Mouse (Mus musculus) lung, embryonic 15.5 days (tissue): ENCODE data around the gene Hnf1a. TPM values are rescaled to one million over a fixed set of nuclear protein-coding genes. Genes with fewer than 3 reads are reported as not detected.
"Not testable (repeated sequence)": the region's sequence is repeated elsewhere in the genome, so short reads cannot be mapped to it uniquely, and the experiment has no call there.

Experiments
- ATAC-seq: fragments of 200-750 bp; cut with Nextera tagmentation; 2 replicates; pipeline ENCODE4 v1.8.0; 2017; ENCODE audit warnings: moderate number of reproducible peaks, borderline replicate concordance; ENCODE audit not compliant: low FRiP score, low TSS enrichment; ENCODE audit errors: extremely low read depth
- H3K27ac ChIP-seq: fragments of 300-500 bp; sonication (generic); 2 replicates; pipeline ENCODE4 v1.5.1; 2015; ENCODE audit warnings: moderate library complexity, mild to moderate bottlenecking, inconsistent platforms
- H3K27me3 ChIP-seq: fragments of 300-500 bp; sonication (generic); 2 replicates; pipeline ENCODE4 v1.6.1; 2015; ENCODE audit warnings: inconsistent platforms
- H3K36me3 ChIP-seq: fragments of 300-500 bp; sonication (generic); 2 replicates; pipeline ENCODE4 v1.6.1; 2015; ENCODE audit warnings: inconsistent platforms
- H3K4me1 ChIP-seq: fragments of 300-500 bp; sonication (generic); 2 replicates; pipeline ENCODE4 v1.6.1; 2015; ENCODE audit warnings: inconsistent platforms
- H3K4me2 ChIP-seq: fragments of 300-500 bp; sonication (generic); 2 replicates; pipeline ENCODE4 v1.6.1; 2015; ENCODE audit warnings: inconsistent platforms, mild to moderate bottlenecking, moderate library complexity
- H3K4me3 ChIP-seq: fragments of 300-500 bp; sonication (generic); 2 replicates; pipeline ENCODE4 v1.5.1; 2015; ENCODE audit warnings: mild to moderate bottlenecking, inconsistent platforms
- H3K9ac ChIP-seq: fragments of 300-500 bp; sonication (generic); 2 replicates; pipeline ENCODE4 v1.6.1; 2015; ENCODE audit warnings: inconsistent platforms
- H3K9me3 ChIP-seq: fragments of 300-500 bp; sonication (generic); 2 replicates; pipeline ENCODE4 v1.6.1; 2016; ENCODE audit warnings: inconsistent platforms
- WGBS: fragments of 180-500 bp; shearing (Covaris S2); methylation state at CpG from one replicate; pipeline ENCODE4 v1.1.7; 2015; 5-methylcytosine and 5-hydroxymethylcytosine counted together
- polyA plus RNA-seq: library from polyadenylated mRNA; unstranded; fragments of >200 nt; fragmentation: Nextera tagmentation; extraction: Ambion mirVana; gene quantifications from 2 replicates; pipeline ENCODE4 v1.2.1, GENCODE M21; 2015

Hnf1a gene
- polyA plus RNA-seq, 1 experiment from 2014 or later, result 0.15 TPM

- Histone ChIP-seq H3K9ac (no peak overlapping the region), H3K27ac (no peak overlapping the region), H3K9me3 (no peaks in the 10 kb centered on the region), H3K27me3 (no peaks in the 10 kb centered on the region), H3K4me3 (no peak overlapping the region), H3K36me3 (no peaks in the 10 kb centered on the region), H3K4me1 (no peaks in the 10 kb centered on the region), H3K4me2 (no peak overlapping the region)
- ATAC-seq, result no peak
- 25% methylated on average over 4 of the region's 4 CpGs for WGBS
Observed at GRCm38 (mm10) chr5:114961590-114962360, 9.1 kb downstream of the Hnf1a start.

GRCm38 (mm10) chr5:114958069-114958468 lies 12.8 kb downstream of the Hnf1a start:
- Histone ChIP-seq H3K4me1 (no peaks in the 10 kb centered on the region), H3K9me3 (no peaks in the 10 kb centered on the region), H3K27ac (no peak overlapping the region), H3K36me3 (no peaks in the 10 kb centered on the region), H3K4me3 (no peak overlapping the region), H3K4me2 (no peak overlapping the region), H3K27me3 (no peaks in the 10 kb centered on the region), H3K9ac (no peak overlapping the region)
- WGBS, result 81% methylated on average over 5 of the region's 5 CpGs
- no peak for ATAC-seq

- no peak for ATAC-seq
- no peak overlapping the region for H3K4me3 ChIP-seq
Observed at GRCm38 (mm10) chr5:114953326-114953725, 17.6 kb downstream of the Hnf1a start.

GRCm38 (mm10) chr5:114951279-114951880 lies 19.5 kb downstream of the Hnf1a start:
- peaks cover 11% of the 10 kb centered on the region for H3K4me1 ChIP-seq
- H3K27ac ChIP-seq, result no peak overlapping the region
- H3K27me3 ChIP-seq, result no peaks in the 10 kb centered on the region
- ATAC-seq, result no peak
- no peaks in the 10 kb centered on the region for H3K9me3 ChIP-seq
- H3K9ac ChIP-seq, result no peak overlapping the region
- peaks cover 27% of the 10 kb centered on the region for H3K36me3 ChIP-seq
- 74% methylated on average over 21 of the region's 21 CpGs for WGBS
- H3K4me3 ChIP-seq, result no peak overlapping the region
- H3K4me2 ChIP-seq, result no peak overlapping the region

More at GRCm38 (mm10) chr5:114953326-114953725, 17.6 kb downstream of the Hnf1a start:
- H3K27me3 ChIP-seq, result no peaks in the 10 kb centered on the region
- 76% methylated on average over 14 of the region's 14 CpGs for WGBS
- no peak overlapping the region for H3K9ac ChIP-seq
- H3K27ac ChIP-seq, result no peak overlapping the region
- H3K36me3 ChIP-seq, result peaks cover 8% of the 10 kb centered on the region; the same call in 1 of the 2 replicates
- no peak overlapping the region for H3K4me2 ChIP-seq
- H3K4me1 ChIP-seq, result peaks cover 10% of the 10 kb centered on the region
- no peaks in the 10 kb centered on the region for H3K9me3 ChIP-seq

GRCm38 (mm10) chr5:114950669-114951068 lies 20.2 kb downstream of the Hnf1a start:
- no peak overlapping the region for H3K4me3 ChIP-seq
- peaks cover 11% of the 10 kb centered on the region for H3K4me1 ChIP-seq
- 72% methylated on average over 12 of the region's 12 CpGs for WGBS
- H3K36me3 ChIP-seq, result peaks cover 31% of the 10 kb centered on the region
- no peaks in the 10 kb centered on the region for H3K27me3 ChIP-seq
- H3K9me3 ChIP-seq, result no peaks in the 10 kb centered on the region
- no peak for ATAC-seq
- H3K27ac ChIP-seq, result no peak overlapping the region
- no peak overlapping the region for H3K9ac ChIP-seq
- H3K4me2 ChIP-seq, result no peak overlapping the region

DNA sequence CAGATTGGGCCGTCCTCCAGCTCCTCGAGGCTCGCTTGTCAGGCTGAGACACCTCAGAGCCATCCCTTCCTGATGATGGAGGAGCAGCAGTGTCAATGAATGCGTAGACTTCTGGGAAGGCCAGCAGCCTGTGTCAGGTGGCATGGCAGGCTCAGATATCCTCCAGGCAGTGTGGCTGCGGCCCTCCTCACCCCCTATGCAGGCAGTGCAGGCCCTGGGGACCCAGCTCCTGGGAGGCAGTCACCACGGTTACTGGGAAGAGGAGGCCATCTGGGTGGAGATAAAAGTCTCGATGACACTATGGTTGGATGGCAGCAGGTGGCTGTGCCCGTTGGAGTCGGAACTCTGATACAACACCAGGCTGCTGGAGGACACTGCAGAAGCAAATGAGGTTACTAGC lies 21.1 kb downstream of the Hnf1a start:
- Histone ChIP-seq H3K9ac (no peak overlapping the region), H3K36me3 (peaks cover 31% of the 10 kb centered on the region), H3K9me3 (no peaks in the 10 kb centered on the region), H3K4me2 (no peak overlapping the region), H3K27me3 (no peaks in the 10 kb centered on the region), H3K27ac (no peak overlapping the region), H3K4me3 (no peak overlapping the region), H3K4me1 (peaks cover 11% of the 10 kb centered on the region)
- WGBS, result 83% methylated on average over 9 of the region's 9 CpGs
- ATAC-seq, result no peak

GRCm38 (mm10) chr5:114949316-114949715 lies 21.6 kb downstream of the Hnf1a start:
- H3K27me3 ChIP-seq, result no peaks in the 10 kb centered on the region
- no peak overlapping the region for H3K4me3 ChIP-seq
- peaks cover 11% of the 10 kb centered on the region for H3K4me1 ChIP-seq
- no peak overlapping the region for H3K9ac ChIP-seq
- H3K27ac ChIP-seq, result no peak overlapping the region
- ATAC-seq, result no peak
- 45% methylated on average over 5 of the region's 5 CpGs for WGBS
- no peak overlapping the region for H3K4me2 ChIP-seq
- peaks cover 31% of the 10 kb centered on the region for H3K36me3 ChIP-seq
- no peaks in the 10 kb centered on the region for H3K9me3 ChIP-seq

- no peaks in the 10 kb centered on the region for H3K27me3 ChIP-seq
- no peak overlapping the region for H3K4me3 ChIP-seq
- H3K9me3 ChIP-seq, result no peaks in the 10 kb centered on the region
- H3K36me3 ChIP-seq, result peaks cover 33% of the 10 kb centered on the region
- H3K4me1 ChIP-seq, result peaks cover 11% of the 10 kb centered on the region
- no peak; the same call in 1 of the 2 replicates for ATAC-seq
- H3K4me2 ChIP-seq, result no peak overlapping the region
- H3K27ac ChIP-seq, result no peak overlapping the region
- WGBS, result 21% methylated on average over 6 of the region's 6 CpGs
- H3K9ac ChIP-seq, result no peak overlapping the region
Observed at GRCm38 (mm10) chr5:114948891-114949290, 22.0 kb downstream of the Hnf1a start.

DNA sequence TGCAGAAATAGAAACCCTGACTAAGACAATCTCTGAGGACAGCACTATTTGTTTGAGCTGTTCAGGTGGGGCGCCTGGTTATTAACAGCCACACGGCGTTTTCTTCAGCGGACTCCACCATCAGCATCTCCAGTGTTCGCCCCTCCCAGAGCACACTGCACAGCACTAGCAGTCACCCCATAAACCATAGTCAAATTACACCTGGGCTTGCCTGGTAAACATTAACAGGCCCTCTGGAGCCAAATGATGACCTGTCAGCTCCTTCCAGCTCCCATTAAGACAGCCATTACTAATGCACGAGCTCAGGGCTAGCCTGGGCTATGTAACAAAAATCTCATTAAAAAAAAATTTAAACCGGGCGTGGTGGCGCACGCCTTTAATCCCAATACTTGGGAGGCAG lies 25.8 kb downstream of the Hnf1a start:
- no peaks in the 10 kb centered on the region for H3K27me3 ChIP-seq
- H3K36me3 ChIP-seq, result peaks cover 33% of the 10 kb centered on the region
- no peak for ATAC-seq
- peaks cover 17% of the 10 kb centered on the region for H3K4me1 ChIP-seq
- H3K27ac ChIP-seq, result no peak overlapping the region
- no peaks in the 10 kb centered on the region for H3K9me3 ChIP-seq
- H3K4me3 ChIP-seq, result no peak overlapping the region
- WGBS, result 96% methylated on average over 10 of the region's 10 CpGs
- H3K9ac ChIP-seq, result no peak overlapping the region
- no peak overlapping the region for H3K4me2 ChIP-seq

DNA sequence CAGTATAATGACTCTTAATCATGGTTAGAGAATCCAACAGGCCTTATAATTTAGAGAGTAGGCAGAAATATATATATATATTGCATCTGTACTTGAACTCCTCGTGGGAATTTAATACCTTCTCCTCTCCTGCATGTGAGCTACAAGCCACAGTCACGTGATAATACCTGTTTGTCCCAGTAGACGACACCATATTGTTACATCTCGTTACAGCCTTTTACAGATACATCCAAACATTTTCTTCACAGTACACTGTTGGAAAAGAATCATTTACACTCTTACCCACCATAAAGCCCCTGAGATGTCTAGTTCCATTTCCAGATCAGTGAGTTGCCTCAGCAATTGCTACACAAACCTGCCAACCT lies 28.1 kb downstream of the Hnf1a start:
- H3K36me3 ChIP-seq, result peaks cover 20% of the 10 kb centered on the region
- ATAC-seq, result no peak
- H3K9me3 ChIP-seq, result no peaks in the 10 kb centered on the region
- H3K27me3 ChIP-seq, result no peaks in the 10 kb centered on the region
- H3K4me2 ChIP-seq, result peak overlapping the region; percentile 77
- peak overlapping the region; percentile 94 for H3K4me3 ChIP-seq
- H3K27ac ChIP-seq, result peak overlapping the region; percentile 85
- WGBS, result 28% methylated on average over 4 of the region's 4 CpGs
- H3K9ac ChIP-seq, result peak overlapping the region; percentile 95
- H3K4me1 ChIP-seq, result peaks cover 6% of the 10 kb centered on the region

GRCm38 (mm10) chr5:114942074-114942765 lies 28.7 kb downstream of the Hnf1a start, which contains the start of gene 2210016L21Rik:
2210016L21Rik (plus strand) TSS chr5:114942158.
- WGBS, result under 1% methylated on average over 39 of the region's 39 CpGs
- ATAC-seq, result peak; percentile 89

DNA sequence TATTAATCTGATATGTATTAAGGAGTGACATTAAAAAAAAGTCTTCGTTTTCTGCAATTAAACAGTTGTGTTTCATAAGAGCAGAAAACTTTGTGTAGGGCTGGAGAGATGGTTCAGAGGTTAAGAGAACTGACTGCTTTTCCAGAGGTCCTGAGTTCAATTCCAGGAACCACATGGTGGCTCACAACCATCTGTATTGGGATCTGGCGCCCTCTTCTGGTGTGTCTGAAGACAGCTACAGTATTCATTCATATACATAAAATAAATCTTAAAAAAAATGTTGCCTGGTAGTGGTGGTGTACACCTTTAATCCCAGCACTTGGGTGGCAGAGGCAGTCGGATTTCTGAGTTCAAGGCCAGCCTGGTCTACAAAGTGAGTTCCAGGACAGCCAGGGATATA lies 29.8 kb downstream of the Hnf1a start:
- peak overlapping the region; percentile 77; the same call in 1 of the 2 replicates for H3K4me2 ChIP-seq
- not testable (repeated sequence) for ATAC-seq, H3K4me3 ChIP-seq, H3K4me1 ChIP-seq, H3K36me3 ChIP-seq, H3K9ac ChIP-seq, H3K27ac ChIP-seq, H3K27me3 ChIP-seq, H3K9me3 ChIP-seq
- WGBS, result 58% methylated on average over 3 of the region's 3 CpGs

More at GRCm38 (mm10) chr5:114942074-114942765, 28.7 kb downstream of the Hnf1a start, which contains the start of gene 2210016L21Rik:
- Histone ChIP-seq H3K9ac (peak within 1 kb of the TSS; percentile 95), H3K4me2 (peak within 1 kb of the TSS; percentile 77), H3K27ac (peak within 1 kb of the TSS; percentile 85), H3K36me3 (peaks cover 14% of the 10 kb centered on the region), H3K4me3 (peak within 1 kb of the TSS; percentile 94), H3K27me3 (no peaks in the 10 kb centered on the region), H3K9me3 (no peaks in the 10 kb centered on the region), H3K4me1 (peaks cover 6% of the 10 kb centered on the region)
